Mouse (Mus musculus) embryonic fibroblast, embryonic 13.5 days (primary cell): ENCODE data around the gene Sipa1l3.

Experiments
- CTCF ChIP-seq: IDR thresholded peaks from 2 replicates; pipeline ENCODE4 v1.5.1; 2011; ENCODE audit warnings: mild to moderate bottlenecking, control low read depth, low read length, moderate library complexity, borderline replicate concordance; ENCODE audit not compliant: insufficient read depth
- POLR2A ChIP-seq: IDR thresholded peaks from 2 replicates; pipeline ENCODE4 v1.6.1; 2011; ENCODE audit warnings: low read depth, mild to moderate bottlenecking, control low read depth, low read length, moderate library complexity

DNA sequence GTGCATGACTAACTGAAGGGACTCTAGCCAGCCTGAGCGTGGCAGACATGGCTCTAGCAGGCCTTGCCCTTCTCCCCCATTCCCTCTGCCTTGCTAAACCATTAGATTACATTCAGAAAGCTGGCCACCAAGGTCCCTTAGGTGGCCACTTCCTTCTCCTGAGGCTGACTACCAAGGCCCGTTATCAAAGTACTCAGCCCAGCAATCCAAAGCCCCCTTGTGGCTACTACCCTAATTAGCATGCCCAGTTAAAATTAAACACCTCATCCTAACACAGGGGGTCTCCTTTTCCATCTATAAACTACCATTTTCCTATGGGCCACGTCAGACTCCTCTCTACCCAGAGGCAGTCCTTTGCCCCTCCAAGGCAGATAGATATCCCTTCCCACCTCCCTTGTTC lies 31.7 kb downstream of the Sipa1l3 start:
- TF ChIP-seq CTCF, result no peak
- TF ChIP-seq POLR2A, result no peak
